Mouse (Mus musculus) adrenal gland, adult (tissue): Measurements from ENCODE around the gene Vwce.
A peak's percentile ranks its signal among the peaks of the same experiment; 100 is the strongest.

Experiments used
- DNase-seq, 2 experiments: peaks; one replicate each; pipeline ENCODE4 v3.0.0; 2022 to 2023; ENCODE audit warnings: low spot score in 1 of 2; ENCODE audit not compliant: inconsistent age in 2 of 2

Gene Vwce

DNA sequence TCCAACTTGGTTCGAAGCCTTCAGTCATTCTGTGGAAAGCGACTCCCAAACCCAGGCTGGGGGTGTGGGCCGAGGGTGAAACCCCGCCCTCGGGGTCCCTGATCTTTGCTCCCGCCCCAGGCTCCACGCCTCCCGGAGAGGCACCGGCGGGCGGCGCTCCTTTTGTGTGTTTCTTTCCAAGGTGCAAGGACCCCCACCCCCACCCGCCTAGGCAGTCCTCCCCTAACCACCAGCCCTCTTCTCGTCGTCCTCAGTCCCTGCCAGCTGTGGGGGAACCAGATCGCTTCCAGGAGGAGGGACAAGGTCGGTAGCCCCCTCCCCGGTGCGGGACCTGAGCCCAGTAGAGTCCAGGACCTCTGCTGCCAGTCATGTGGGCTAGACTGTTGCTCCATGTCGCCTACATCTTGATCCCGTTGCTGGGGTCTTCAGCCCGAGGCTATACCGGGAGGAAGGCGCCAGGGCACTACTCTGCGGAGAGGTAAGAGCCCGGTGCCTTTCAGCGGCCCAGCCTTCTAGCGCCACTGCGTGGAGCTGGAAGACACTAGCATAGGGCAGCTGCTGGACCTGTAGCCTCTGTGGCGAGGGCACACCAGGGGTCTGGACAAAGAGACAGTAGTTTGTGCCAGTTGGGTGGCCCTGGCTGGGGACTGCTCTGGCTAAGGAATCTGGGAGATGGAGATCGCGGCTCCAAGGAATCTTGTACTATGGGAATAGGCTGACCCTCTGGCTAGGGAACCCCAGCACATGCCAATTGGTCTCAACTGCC lies at the start of gene Vwce:
Gene Vwce (plus strand): TSS at position 108 of the 766 bp plus-strand sequence.
- DNase-seq: peak; percentile 58 to 86

DNA sequence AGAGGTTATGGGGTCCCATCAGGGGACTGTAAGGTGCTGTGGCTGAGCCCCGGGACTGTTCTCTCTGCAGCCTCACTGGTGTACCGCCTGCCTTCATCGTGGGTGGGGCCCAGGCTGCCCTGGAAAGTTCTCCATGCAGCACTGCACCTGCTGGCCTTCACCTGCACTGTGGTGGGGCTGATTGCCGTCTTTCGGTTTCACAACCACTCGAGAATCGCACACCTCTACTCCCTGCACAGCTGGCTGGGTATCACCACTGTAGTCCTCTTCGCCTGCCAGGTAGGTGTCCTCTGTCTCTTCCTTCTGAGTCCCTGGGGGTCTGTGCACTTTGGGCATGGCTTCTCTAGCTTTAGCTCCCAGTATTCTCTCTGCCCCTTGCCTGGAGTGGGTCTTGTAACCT lies 48.9 kb upstream of the Vwce start:
- no peak for DNase-seq

DNA sequence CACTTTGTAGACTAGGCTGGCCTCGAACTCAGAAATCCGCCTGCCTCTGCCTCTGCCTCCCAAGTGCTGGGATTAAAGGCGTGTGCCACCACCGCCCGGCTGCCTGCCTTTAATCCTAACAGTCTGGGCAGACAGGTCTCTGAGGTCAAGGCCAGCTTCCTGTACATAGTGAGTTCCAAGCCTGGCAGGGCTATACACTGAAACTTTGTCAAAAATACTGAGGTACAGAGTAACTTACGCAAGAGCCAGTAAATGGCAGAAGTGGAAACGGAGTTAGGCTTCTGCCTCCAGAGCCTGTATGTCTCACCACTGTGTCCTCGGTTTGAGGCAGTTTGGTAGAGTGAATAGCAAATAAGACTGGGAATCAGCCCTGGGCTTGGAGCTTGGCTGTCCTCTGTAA lies 46.8 kb upstream of the Vwce start:
- no peak for DNase-seq

DNA sequence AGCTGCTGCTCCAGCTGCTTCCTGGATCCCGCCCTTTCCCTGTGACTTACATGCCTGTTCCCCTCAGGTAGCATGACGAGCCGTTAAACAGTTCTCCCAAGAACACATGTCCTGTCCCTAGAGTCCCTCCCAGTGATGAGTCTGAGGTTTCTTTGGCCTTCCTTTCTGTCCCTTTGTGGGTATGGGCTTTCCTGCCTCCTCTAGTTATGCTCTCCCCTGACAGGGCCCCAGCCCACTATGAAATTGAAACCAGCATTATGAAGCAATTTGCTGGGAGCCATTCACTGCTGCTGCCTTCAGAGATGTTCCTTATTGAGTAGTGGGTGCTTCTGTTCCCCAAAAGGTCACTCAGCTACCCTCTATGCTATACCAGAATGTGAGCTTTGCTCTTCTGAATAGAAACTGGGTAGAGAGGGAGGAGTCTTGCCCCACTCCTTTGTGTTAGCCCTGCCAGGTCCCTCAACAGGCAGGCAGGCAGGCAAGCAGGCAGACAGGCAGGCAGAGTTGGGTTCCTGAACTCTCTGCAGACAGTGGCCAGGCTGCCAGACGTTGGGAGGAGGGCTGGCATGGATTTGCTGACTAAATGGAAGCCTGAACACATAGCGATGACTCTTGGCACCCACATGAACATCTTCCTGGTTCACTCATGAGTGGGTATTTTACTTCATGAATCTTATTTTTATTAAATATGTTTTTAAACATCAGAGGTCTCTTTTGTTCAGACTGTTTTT lies 44.7 kb upstream of the Vwce start:
- no peak for DNase-seq

DNA sequence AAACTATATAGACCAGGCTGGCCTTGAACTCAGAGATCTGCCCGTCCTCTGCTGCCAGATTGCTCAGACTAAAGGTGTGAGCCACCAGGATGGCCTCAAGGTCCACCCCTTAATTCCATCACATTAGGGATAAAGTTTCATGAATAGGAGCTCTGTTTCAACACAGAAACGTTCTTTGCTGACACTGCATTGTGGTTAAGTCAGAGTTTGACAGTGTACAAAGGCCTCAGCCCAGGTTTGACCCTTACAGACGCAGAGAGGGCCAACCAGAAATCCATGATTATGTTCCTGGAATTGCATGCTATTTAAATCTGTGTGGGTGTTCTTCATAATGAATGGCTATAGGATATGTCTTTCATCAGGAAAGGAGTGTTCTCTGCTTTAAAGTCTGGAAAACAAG lies 43.7 kb upstream of the Vwce start:
- DNase-seq: no peak

DNA sequence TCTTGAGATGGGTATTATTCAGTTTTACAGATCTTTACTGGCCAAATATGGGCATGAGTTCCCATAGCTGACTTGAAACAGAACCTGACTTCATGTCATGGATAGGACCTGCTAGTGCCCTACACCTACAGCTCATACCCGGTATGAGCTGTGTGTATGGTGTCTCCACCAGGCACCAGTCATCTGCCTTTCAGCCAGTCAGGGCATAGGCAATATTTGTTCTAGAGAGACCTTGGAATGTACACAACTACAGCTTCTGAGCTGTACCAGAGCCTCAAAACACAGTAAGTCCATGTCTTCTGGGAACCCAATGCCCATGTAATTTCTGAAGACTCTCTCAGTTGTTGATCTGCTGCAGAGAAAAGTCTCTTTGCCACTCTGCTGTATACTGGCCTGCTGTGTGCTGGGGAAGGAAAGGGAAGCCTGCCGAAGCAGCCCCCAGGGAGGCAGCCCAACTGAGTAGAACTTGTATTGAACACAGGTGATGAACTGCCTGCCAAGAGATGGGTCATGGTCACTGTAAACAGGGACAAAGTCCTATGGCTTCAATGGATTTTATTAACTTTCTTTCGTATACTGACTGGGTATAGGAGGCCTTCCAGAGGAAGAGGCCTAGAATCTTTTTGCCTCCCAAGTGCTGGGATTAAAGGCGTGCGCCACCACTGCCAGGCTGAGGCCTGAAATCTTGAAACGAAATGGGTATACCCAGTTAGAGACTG lies 42.2 kb upstream of the Vwce start:
- no peak for DNase-seq

DNA sequence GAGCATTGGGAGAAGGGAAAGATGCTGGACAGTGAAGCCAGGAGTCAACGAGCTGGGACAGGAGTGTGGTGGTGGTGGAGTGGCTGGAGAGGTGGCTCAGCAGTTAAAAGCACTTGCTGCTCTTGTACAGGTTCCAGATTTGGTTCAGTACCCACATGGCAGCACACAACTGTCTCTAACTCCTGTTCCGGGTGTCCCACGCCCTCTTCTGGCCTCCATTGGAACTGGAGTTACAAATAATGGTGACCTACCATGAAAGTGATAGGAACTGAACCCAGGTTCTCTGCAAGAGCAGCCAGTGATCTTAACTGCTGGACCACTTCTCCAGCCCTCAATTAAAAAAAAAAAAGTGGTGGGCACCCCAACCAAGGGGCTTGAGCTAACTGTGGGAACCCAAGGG lies 35.8 kb upstream of the Vwce start:
- peak in 1 of 2 experiments; percentile 64 for DNase-seq

DNA sequence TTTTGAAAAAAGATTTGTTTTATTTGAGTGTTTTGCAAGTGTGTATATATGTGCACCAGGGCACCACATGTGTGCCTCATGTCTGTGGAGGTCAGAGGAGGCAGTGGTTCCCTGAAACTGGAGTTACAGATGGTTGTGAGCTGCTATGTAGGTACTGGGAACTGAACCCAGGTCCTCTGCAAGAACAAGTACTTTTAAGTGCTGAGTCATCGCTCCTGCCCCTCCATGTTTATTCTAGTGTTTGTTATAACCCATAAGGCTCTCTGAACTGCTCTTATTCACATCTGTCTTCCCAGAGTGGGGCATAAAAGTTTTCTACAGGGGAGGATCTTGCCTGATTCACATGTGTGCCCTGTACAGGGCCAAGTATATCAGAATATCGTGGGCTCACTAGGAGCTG lies 34.4 kb upstream of the Vwce start:
- no peak for DNase-seq

DNA sequence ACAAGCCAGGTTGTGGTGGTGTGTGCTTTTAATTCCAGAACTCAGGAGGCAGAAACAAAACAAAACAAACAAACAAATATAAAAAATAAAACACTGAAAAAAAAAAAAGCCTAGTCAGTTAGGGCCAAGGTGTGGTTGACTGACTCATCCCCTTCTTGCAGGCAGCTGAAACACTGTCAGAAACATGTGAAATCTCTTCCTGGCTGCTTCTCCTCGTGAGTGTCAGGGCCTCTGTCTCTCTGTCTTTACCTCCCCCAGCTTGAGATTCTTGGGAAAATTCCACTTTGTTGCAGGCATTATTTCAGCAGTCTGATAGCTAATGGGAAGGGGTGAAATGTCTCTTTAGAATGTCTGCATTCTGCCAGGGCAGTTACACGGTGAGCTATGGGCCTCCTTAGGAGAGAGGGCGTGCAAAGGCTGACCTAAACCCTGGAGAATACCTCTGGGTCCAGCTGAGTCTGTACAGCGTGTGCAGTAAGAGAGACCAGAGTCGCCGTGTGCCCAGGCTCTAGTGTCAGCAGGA lies 31.7 kb upstream of the Vwce start:
- DNase-seq: no peak

DNA sequence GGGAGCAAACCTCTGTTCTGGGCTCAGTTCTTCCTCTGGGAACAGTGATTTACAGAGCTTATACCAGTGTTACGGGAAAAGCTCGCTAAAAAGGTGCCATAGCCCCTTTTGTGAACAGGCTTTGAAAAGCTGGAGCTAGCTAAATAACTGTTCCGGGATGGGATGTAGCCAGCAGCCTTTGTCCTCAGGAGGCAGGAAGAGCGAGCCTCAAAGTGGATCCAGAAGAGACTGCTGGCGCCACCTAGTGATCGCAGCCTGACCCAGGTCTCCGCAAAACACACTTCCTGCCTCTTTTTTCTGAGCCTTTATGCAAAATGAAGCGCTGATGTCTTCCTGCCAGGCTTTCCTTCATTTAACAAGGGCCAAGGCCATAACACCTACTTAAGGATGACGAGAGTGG lies 31.2 kb upstream of the Vwce start:
- DNase-seq: peak; percentile 87 to 95

DNA sequence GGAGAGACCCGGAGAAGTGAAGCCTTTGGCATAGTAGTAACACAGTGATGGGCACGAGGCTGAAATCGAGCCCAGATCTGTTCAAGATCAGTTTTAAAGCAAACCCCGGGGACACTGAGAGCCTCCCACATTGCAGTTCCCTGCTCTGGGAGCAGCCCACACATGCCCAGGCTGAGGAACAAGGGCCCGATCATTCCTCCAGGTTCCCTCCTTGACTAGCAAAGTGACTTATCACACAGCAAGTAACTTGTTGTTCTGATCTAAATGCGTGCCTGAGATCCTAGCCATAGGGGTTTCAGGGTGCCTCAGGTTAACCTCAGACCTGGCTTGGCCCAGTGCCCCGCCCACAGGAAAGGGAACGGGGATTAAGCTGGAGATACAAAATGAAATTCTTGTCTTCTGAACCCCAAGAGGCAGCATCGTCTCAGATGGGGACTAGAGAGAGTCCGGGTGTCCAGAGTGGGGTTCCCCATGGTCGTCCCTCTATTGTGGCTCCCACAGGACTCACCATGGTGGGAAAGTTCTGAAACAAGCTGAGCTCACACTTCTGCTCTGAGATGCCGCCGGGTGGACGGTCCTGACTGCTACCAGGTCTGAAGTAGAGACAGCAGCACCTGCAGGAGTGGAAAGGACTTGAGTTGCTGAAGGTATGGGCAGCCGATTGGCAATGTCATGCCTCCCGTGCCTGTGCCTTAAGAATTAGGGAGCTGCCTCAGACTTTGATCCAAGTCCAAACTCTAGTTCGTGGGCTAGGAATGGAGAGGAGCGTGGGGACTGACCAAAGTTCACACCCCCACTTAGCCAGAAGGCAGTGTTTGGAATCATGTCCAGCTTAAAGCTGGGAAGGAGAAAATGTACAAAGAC lies 30.1 kb upstream of the Vwce start:
- peak; percentile 22 to 46 for DNase-seq

DNA sequence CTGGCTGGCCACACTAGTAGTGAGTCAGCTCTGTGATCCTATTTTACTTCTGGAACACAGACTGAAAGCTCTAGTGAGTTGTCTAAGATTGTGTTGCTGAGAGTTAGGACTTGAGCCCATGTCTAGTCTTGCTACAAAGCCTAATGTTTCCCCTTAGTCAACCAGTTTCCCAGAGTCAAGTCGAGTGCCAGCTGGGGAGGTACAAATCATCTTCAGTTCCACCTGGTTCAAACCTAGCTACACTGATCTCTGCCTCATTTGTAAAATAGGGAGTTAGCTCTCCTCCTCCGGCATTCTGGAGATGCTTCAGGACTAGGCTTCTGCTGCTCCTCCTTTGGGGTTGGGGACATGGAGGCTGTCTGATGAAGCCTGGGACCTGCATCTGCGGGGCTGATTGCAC lies 29.5 kb upstream of the Vwce start:
- no peak for DNase-seq

DNA sequence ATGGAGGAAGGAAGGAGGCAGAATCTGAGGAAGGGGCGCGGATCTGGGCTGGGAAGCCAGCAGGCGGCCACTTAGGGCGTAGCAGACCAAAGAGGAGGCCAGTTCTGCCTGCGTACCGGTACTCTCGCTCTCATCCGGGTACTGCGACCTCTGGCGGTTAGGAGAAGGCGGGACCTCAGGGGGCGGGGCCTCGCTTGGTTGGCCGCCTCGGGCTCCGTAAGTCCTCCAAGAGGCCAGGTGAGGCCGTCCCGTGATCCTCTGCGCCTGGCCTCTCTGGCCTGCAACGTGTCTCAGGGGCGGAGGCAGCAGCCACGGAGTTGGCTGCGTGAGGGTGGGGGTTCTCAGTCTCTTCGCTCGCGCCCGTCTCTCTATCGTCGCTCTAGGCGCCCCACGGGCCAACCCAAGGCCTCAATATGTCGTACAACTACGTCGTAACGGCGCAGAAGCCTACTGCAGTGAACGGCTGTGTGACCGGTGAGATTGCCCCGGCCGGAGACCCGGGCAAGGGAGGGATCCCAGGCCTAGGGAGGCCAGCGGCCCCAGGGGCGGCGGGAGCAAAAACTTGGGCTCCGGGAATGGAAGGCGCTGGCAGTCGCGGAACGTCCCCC lies 28.6 kb upstream of the Vwce start, which contains the start of the genes Ddb1 and Tkfc:
Gene Ddb1 (plus strand): TSS at position 35 of the 608 bp plus-strand sequence.
Gene Tkfc (minus strand): TSS at position 362 of the 608 bp plus-strand sequence.
- DNase-seq: peak; percentile 99 to 100

DNA sequence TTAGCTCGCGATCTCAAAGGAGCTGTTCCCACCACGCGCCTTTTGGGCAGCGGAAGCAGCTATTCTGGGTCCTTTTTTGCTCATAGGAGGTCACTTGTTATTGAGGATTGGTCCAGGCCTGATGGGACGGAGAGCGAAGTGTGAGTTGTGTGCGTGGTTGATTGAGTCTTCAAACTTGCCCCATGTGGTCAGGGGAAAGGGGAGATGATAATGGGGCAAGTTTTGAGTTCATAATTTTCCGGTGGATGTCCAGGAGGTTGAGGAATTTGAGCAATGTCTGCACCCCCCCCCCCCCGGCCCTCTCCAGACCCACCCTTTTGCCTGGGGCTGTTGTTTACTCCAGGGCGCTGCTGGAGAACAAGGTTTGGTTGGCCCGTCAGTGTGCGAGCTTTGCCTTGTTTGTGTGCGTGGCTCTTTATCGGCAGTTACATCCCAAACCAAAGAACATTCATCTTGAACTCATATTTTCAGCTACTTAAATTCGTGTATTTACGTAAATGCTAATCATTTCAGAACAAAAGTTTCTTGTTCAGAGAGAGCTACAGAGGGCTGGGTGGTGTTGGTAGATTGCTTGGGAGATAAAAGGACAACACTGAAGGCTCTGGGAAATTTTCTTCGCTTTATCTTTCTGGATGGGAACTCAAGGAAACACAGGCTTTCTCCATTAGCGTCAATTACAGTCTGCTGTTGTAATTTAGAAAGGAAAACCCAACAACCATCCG lies 28.0 kb upstream of the Vwce start:
- peak in 1 of 2 experiments; percentile 57 for DNase-seq

DNA sequence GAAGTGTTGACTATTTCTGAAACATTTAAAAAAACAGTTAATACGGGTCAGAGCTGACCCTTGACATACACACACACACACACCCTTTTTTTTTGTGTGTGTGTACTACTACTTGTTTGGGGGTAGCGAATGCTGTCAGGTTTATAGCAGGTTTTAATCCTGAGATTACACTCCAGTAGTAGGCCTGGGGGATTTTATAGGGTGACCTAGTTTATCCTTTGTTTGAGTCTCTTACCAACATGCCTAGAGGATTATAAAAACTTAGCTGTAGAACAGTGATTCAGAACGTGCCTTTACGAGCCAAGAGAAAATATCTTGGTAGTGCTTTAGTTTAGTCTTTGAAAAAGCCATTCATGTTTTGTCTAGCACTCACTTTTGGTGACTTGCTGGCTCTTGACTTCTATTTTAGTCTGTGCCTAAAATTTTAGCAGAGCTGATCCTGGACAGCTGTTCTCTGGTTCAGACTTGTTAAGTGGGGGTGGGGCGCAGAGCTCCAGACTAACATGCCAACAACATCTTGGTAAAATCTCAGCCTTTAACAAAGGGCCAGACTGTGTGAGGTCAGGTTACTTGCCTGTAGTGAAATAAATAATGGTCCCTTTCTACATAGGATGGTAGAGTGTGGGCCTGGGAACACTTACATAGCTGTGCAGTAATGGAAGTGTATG lies 25.3 kb upstream of the Vwce start:
- no peak for DNase-seq

DNA sequence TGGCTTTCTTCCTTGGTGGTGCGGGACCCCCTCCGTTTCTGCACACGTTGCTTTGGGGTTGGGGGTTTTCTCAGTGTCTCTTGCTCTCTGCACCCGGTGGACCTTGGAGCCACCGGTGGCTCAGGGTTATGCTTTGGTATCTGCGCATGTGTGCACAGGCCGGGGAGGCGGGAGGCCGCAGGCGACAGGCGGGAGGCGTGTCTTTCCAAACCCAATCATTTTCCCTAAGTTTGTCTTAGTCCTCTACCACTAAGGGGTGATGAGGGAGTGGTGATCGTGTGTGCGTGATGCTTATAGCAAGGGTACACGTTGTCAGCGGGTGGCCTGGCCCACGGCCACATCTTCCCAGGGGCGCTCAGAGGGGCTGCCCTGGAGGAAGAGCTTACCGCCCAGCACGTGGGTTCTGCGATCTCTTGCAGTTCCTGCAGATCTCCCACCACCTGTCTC lies 882 bp downstream of the Vwce start:
- peak in 1 of 2 experiments; percentile 75 for DNase-seq

DNA sequence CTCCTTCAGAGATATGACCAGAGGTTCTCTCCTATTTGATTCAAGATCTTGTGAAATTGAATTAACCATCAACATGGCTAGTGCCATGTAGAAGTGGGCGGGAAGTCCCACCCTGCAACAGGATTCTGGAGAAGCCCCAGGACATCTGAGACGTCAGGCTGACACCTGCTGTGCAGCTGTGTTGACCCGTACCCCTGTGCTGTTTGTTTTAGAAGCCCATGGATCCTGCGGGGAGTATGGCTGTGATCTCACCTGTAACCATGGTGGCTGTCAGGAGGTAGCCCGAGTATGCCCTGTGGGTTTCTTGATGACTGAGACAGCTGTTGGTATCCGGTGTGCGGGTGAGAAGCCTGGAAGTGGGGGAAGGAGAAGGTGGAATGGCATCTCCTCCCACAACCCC lies 3.8 kb downstream of the Vwce start:
- DNase-seq: no peak

DNA sequence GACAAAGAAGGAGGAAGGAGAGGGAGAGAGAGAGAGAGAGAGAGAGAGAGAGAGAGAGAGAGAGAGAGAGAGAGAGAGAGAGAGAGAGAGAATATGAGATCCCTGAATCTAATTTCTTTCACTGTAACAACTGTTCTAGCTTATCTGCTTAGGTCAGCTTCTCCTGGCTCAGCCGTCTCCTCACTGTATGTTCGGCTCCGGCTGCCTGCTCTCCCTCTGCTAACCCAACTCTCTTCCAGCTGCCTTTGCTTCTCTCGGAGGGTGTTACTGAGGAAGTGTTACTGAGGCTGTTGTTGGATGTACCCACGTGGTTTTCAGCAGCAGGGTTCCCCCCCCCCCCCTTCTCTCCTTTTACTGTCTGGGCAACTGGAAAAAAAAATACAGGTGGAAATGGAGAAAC lies 6.1 kb downstream of the Vwce start:
- no peak for DNase-seq
